Mouse (Mus musculus) c-Kit-positive CD71-negative TER-119-negative erythroid progenitor cells, embryonic 14.5 days (primary cell): ENCODE measurements at regions not wholly inside any gene's neighbourhood (a gene's known extent, or its start where the extent isn't known, plus 50 kb on each side); places are given as distances from the start of the nearest gene placed in this dataset.

ENCODE experiments used
- DNase-seq: peaks from one replicate; pipeline ENCODE4 v3.0.0-alpha.2; 2013; ENCODE audit warnings: low read depth

- no peak for DNase-seq
Observed at GRCm38 (mm10) chr2:92805761-92806160, 109.1 kb upstream of the Syt13 start.

GRCm38 (mm10) chr2:92806481-92807195, 108.3 kb upstream of the Syt13 start:
- DNase-seq, result no peak

GRCm38 (mm10) chr2:92807404-92807803, 107.5 kb upstream of the Syt13 start:
- DNase-seq, result no peak

- no peak for DNase-seq
Observed at GRCm38 (mm10) chr2:92808121-92808520, 106.8 kb upstream of the Syt13 start.

GRCm38 (mm10) chr2:92809226-92809625, 105.7 kb upstream of the Syt13 start:
- DNase-seq, result no peak

GRCm38 (mm10) chr2:92809681-92810323, 105.1 kb upstream of the Syt13 start:
- DNase-seq, result no peak

- DNase-seq, result peak; percentile 39
Observed at GRCm38 (mm10) chr2:92810956-92811355, 103.9 kb upstream of the Syt13 start.

GRCm38 (mm10) chr2:92813028-92813427, 101.9 kb upstream of the Syt13 start:
- DNase-seq, result no peak

GRCm38 (mm10) chr2:92819586-92819985, 95.3 kb upstream of the Syt13 start:
- no peak for DNase-seq

GRCm38 (mm10) chr2:92824325-92824724, 90.6 kb upstream of the Syt13 start:
- no peak for DNase-seq

GRCm38 (mm10) chr2:92825395-92825794, 89.5 kb upstream of the Syt13 start:
- DNase-seq, result no peak

GRCm38 (mm10) chr2:92830134-92830533, 84.8 kb upstream of the Syt13 start:
- no peak for DNase-seq

GRCm38 (mm10) chr2:92831784-92832183, 83.1 kb upstream of the Syt13 start:
- no peak for DNase-seq

GRCm38 (mm10) chr2:92836203-92836602, 78.7 kb upstream of the Syt13 start:
- no peak for DNase-seq

GRCm38 (mm10) chr2:92838012-92838411, 76.9 kb upstream of the Syt13 start:
- DNase-seq, result no peak

- peak; percentile 18 for DNase-seq
Observed at GRCm38 (mm10) chr2:92840009-92840408, 74.9 kb upstream of the Syt13 start.

- no peak for DNase-seq
Observed at GRCm38 (mm10) chr2:92841626-92842025, 73.3 kb upstream of the Syt13 start.

GRCm38 (mm10) chr2:92845061-92845769, 69.7 kb upstream of the Syt13 start:
- no peak for DNase-seq

- DNase-seq, result no peak
Observed at GRCm38 (mm10) chr2:92848962-92849361, 65.9 kb upstream of the Syt13 start.

GRCm38 (mm10) chr2:92851336-92851735, 63.6 kb upstream of the Syt13 start:
- no peak for DNase-seq

GRCm38 (mm10) chr2:92853175-92853574, 61.7 kb upstream of the Syt13 start:
- no peak for DNase-seq

- DNase-seq, result no peak
Observed at GRCm38 (mm10) chr2:92854331-92854730, 60.6 kb upstream of the Syt13 start.

GRCm38 (mm10) chr2:92856047-92856446, 58.9 kb upstream of the Syt13 start:
- no peak for DNase-seq
